Mouse (Mus musculus): ENCODE measurements around the gene Gm28036.
A peak's percentile ranks its signal among the peaks of the same experiment; 100 is the strongest.

Gm28036 gene

DNA sequence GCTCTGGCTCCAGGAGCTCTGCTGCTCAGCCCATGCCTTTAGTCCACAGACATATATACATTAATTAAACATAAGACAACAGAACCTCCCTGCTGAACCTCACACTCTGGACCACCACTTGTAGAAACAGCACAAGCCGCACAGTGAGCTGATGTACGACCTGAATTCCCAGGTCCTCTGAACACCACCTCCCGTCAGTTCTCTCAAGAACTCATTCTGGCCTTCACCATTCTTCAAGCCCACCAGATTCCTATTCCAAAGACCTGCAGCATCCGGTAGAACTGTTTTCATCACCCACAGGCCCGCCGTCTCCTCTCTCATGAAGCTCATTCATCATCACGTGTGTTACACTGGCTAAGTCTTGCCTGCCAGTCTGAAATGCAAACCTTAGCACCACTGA is 46.5 kb downstream of the Gm28036 start:
- DNase-seq, result no peak

- no peak for DNase-seq
These were observed 47.2 kb downstream of the Gm28036 start for GRCm38 (mm10) chr2:156079674-156080073.

GRCm38 (mm10) chr2:156079183-156079560 is 47.7 kb downstream of the Gm28036 start:
- no peak for DNase-seq

DNA sequence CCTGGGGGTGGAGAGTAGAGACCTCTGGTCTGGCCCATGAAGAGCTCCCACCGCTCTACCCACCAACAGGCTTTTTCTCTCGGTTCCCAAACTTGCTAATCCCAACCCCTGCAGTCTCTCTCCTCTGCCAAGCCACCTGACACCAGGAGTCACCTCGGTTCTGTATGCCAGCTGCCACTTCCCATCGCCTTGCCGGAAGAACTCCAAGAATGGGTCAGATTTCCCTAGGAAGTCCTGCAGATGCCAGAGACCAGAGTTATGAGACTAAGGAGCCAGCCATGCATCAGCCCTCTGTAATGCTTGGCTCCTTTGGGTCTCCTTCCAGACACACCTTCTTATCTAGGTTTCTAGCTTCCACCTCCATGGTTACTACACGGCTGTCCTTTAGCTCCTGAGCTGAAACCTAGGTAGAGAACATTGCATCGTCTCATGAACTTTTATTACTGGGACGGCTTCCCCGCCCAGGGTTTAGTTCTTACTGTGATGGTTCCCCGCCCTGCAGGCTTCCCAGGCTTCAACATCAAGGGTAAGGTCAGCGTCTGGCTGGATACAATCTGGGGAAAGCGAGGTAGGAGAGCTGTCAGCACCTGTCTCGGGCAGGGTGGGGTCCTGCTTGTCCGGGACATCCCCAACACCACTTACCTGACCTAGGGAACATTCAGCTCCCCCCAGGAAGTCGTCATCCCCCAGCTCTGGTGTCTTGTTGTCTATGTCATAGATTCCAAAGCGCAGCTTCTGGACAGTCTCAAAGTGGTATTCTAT is 48.3 kb downstream of the Gm28036 start:
- no peak for DNase-seq

DNA sequence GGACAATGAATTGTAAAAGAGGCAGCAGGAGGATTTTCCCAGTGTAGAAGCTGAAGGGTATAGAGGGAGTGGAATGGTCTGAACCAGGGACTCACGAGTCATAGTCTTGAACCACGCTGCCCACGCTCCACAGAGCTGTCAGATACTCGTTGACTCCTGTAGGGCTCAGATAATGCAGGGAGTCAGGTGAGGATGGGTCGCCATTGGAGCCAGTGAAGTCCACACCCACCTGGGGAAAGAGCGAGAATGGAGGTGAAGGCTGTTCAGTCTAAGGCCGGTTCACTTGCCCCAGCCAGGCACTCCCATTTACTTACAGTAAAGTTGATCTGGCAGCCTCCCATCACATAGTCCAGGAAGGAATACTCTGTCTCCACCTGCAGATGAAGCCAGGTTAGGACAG is 49.4 kb downstream of the Gm28036 start:
- DNase-seq, result no peak

DNA sequence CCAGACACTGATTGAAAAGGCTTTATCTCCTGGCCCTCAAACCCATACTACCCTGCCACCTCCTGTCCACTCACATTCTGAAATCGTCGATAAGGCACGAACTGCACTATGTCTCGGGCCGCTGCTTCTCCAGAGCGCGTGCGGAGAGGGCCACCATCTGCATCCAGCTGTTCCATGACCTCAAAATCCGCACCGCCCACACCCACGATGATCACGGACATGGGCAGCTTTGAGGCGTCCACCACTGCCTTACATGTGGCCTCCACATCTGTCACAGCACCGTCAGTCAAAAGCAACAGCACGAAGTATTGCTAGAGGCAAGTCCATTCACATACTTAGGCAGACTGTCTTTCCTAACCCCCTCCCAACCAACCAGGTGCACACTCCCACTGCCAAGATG is 53.2 kb downstream of the Gm28036 start:
- DNase-seq, result no peak

- DNase-seq, result no peak
These were observed 55.7 kb downstream of the Gm28036 start for GRCm38 (mm10) chr2:156071236-156071635.

DNA sequence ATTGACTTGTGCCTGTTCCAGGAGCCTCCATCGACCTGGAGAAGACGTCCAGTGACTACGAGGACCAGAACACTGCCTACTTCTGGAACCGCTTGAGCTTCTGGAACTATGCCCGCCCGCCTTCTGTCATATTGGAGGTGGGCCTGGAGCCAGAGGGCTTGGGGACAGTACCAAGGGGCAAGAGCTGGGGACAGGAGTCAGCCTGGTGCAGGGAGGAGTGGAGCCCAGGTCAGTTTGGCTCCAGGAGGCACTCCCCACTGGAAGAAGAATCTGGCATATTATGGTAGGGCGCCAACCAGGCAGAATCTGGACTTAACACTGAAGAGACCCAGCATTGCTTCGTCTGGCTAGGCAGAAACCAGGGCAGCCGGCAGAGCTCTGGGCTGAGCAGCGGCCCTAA is 59.0 kb downstream of the Gm28036 start:
- DNase-seq, result no peak

DNA sequence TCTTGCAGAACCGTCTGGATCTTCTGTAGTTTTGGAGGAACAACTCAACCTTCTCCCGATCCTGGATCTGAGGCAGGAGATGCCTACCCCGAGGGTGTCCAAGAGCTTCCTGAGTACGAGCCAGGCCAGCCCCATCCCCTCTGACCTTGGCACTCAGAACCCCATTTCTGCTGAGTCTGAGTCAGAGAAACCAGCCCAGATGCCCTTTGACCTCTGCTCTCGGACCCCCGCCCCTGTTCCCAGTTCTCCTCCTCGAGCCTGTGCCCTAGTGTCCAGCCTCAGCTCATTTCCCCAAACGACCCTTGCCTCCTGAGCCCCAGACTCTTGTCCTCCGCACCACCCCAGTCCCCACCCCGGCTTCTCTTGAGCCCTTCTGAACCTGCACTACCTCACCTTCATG is 60.8 kb downstream of the Gm28036 start:
- no peak for DNase-seq

DNA sequence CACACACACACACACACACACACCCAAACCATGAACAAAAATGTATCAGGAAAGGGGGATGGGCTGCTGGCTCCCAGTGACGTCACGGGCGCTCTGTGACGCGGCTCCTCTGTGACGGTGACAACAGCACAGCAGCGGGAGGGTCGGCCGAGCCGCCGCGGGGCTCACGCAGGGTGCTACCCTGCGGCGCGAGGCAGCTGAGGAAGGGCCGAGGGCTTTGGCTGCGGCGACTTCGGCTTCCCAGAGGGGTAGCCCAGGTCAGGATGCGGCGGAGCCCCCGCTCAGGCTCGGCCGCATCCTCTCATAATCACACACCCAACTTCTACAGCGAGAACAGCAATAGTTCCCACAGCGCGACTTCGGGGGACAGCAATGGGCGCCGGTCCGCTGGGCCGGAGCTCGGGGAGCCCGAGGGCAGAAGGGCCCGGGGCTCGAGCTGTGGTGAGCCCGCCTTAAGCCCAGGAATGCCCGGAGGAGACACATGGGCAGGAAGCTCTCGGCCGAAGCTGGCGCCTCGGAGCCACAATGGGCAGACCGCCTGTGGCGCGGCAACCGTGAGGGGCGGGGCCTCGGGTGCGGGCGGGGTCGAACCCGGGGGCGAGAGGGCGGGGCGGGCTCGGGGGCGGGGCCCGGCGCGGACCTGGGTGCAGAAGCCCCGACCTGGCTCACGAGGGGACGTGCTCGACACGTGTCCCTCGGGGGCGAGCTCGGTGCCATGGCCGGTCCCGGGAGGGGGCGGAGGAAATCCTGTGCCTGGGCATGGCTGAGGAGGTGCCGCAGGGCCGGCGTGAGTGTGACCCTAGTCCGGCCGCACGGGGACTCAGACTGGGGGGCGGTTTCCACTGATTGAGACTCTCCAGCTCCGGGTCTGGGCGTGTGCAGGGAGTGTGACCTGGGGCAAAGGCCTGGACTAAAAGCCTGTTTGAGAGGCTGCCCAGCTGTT is 61.5 kb downstream of the Gm28036 start, which contains the start of gene Spag4:
Spag4 (plus strand) TSS at position 77 of the 943 bp plus-strand sequence.
- DNase-seq, result peak; percentile 56 to 65

- DNase-seq, result no peak
These were observed 74.1 kb downstream of the Gm28036 start, which contains the start of gene Fer1l4 for GRCm38 (mm10) chr2:156052816-156053215. Fer1l4 (minus strand) TSS chr2:156052947.

DNA sequence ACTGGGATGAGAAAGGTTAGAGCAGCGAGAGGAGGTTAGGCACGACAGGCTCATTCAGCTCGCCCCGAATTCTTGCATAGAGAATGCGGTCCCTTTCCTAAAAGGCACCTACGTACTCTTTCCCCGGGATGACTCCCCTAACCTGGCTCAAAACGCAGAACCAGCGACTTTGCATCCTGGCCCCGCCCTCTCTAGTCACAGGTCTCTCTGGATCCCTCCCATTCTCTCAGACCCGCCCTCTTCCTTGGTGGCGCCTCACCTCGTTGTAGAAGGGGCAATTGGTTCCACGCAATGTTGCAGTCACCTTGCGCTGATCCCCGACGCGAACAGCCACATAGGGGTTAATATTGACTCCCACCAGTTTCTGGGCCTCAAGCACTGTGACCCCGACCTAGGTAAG is 79.0 kb downstream of the Gm28036 start:
- DNase-seq, result no peak

GRCm38 (mm10) chr2:156042903-156043302 is 84.0 kb downstream of the Gm28036 start:
- DNase-seq, result no peak

GRCm38 (mm10) chr2:156039390-156039789 is 87.5 kb downstream of the Gm28036 start:
- no peak for DNase-seq

GRCm38 (mm10) chr2:156025482-156025881 is 101.4 kb downstream of the Gm28036 start:
- no peak for DNase-seq
